In genomic region chr7:114414421-114415335, GRCm38 (mm10) we compare ENCODE assay signal across 8 mouse cellular contexts. TPM values are rescaled to one million over a fixed set of nuclear protein-coding genes. Genes with fewer than 3 reads are reported as not detected.
DNase-seq lines count a peak whose midpoint lies in the region; ATAC-seq and TF ChIP-seq lines count a peak whose summit lies in the region.

Pde3b (plus strand) TSS chr7:114415281.

- peak within 1 kb of the TSS; percentile 99 for H3K4me2 ChIP-seq in lung, embryonic 16.5 days (ENCODE audit: low read depth, low read length)

- H3K27me3 ChIP-seq in G1E (ENCODE audit: insufficient read depth, low read length) = no peaks in the 10 kb centered on the region; the same call in 1 of the 2 replicates
- 0 out of 2 replicates have a peak, but pooled peaks cover 5% of the 10 kb centered on the region for H3K27me3 ChIP-seq in hindbrain, embryonic 10.5 days (ENCODE audit: insufficient read depth, poor library complexity, severe bottlenecking)
- H3K27me3 ChIP-seq in lung, embryonic 16.5 days (ENCODE audit: control insufficient read depth, insufficient read depth, low read depth, low read length) = no peaks in the 10 kb centered on the region

- H3K4me1 ChIP-seq in G1E (ENCODE audit: insufficient read depth, low read depth, low read length) = no peaks in the 10 kb centered on the region
- peaks cover 34% of the 10 kb centered on the region for H3K4me1 ChIP-seq in hindbrain, embryonic 10.5 days (replicated peaks)
- H3K4me1 ChIP-seq in lung, embryonic 16.5 days (replicated peaks; ENCODE audit: control insufficient read depth, insufficient read depth, low read length) = peaks cover 15% of the 10 kb centered on the region
- peaks cover 5% of the 10 kb centered on the region for H3K4me1 ChIP-seq in olfactory bulb, adult 2 months (ENCODE audit: control insufficient read depth, insufficient read depth, low read length)

- WGBS in hindbrain, embryonic 10.5 days = under 1% methylated on average over 70 of the region's 70 CpGs
- 3% methylated on average over 60 of the region's 70 CpGs for WGBS in lung, embryonic 16.5 days
- 2% methylated on average over 70 of the region's 70 CpGs for WGBS in olfactory bulb, adult 2 months

- no peak for ATAC-seq in G1E (ENCODE audit: extremely low read depth, insufficient number of reproducible peaks, low FRiP score, poor library complexity, severe bottlenecking)
- ATAC-seq in frontal cortex, adult (ENCODE audit: low TSS enrichment) = peak; percentile 73
- ATAC-seq in lung, embryonic 16.5 days (ENCODE audit: low read depth) = peak; percentile 93

- H3K9me3 ChIP-seq in G1E (replicated peaks) = peaks cover 21% of the 10 kb centered on the region
- peaks cover 4% of the 10 kb centered on the region; the same call in 1 of the 2 replicates for H3K9me3 ChIP-seq in hindbrain, embryonic 10.5 days
- no peaks in the 10 kb centered on the region for H3K9me3 ChIP-seq in lung, embryonic 16.5 days (ENCODE audit: control insufficient read depth, low read length)

- peak within 1 kb of the TSS; percentile 13; the same call in 1 of the 2 replicates for H3K4me3 ChIP-seq in G1E (ENCODE audit: low read depth, low read length)
- peak within 1 kb of the TSS; percentile 94 for H3K4me3 ChIP-seq in hindbrain, embryonic 10.5 days
- H3K4me3 ChIP-seq in lung, embryonic 16.5 days (ENCODE audit: low read length) = peak within 1 kb of the TSS; percentile 90
- peak within 1 kb of the TSS; percentile 75 for H3K4me3 ChIP-seq in olfactory bulb, adult 2 months (ENCODE audit: insufficient read depth, low read depth, low read length)

- no peaks in the 10 kb centered on the region for H3K36me3 ChIP-seq in G1E (replicated peaks)
- H3K36me3 ChIP-seq in hindbrain, embryonic 10.5 days = no peaks in the 10 kb centered on the region
- H3K36me3 ChIP-seq in lung, embryonic 16.5 days (ENCODE audit: control insufficient read depth, insufficient read depth, low read length) = no peaks in the 10 kb centered on the region

- TF ChIP-seq POLR2A in olfactory bulb, adult 2 months (IDR thresholded peaks at IDR 0.05; ENCODE audit: insufficient read depth, low read depth, low read length) = no peak

- H3K9ac ChIP-seq in lung, embryonic 16.5 days (ENCODE audit: low read length) = peak within 1 kb of the TSS; percentile 87

- H3K27ac ChIP-seq in hindbrain, embryonic 10.5 days = peak within 1 kb of the TSS; percentile 98
- H3K27ac ChIP-seq in lung, embryonic 16.5 days (ENCODE audit: low read length) = peak within 1 kb of the TSS; percentile 80
- peak within 1 kb of the TSS; percentile 31 for H3K27ac ChIP-seq in olfactory bulb, adult 2 months (ENCODE audit: insufficient read depth, low read depth, low read length)

- no peak for TF ChIP-seq CTCF in G1E (IDR thresholded peaks at IDR 0.05; ENCODE audit: low read depth, low read length)
- no peak for TF ChIP-seq CTCF in olfactory bulb, adult 2 months (IDR thresholded peaks at IDR 0.05; ENCODE audit: insufficient read depth, low read depth, low read length)

- DNase-seq in G1E (ENCODE audit: low spot score) = no peak
- DNase-seq in cerebellum, adult 11 months = peak; percentile 67
- DNase-seq in hindbrain, embryonic 10.5 days (ENCODE audit: low spot score) = peak; percentile 67
- peak; percentile 58 to 76 for DNase-seq in layer of hippocampus, postnatal 10 days (ENCODE audit: low spot score in 2 of 2)
- peak; percentile 73 for DNase-seq in thymus, postnatal 25 days

RNA-seq across cellular contexts. Expression of gene Pde3b, which starts in this region (rescaled TPM):
- total RNA-seq in G1E (2014; fragmentation: Nextera tagmentation) (9.5 and 14.7 TPM in 2 replicates), G1E (2017) (0.82 and 1.1 TPM in 2 replicates)
- polyA plus RNA-seq in G1E (2012) = 0.12 TPM in 1 of 2 replicates, not detected in the other
- polyA plus RNA-seq in hindbrain, embryonic 10.5 days (2016; fragmentation: Nextera tagmentation; extraction: Ambion mirVana) = 7.4 and 7.7 TPM in 2 replicates
- 10 to 100 TPM; 10.5 to 13.0 TPM for total RNA-seq in layer of hippocampus, postnatal 10 days (2021)
- polyA plus RNA-seq in lung, embryonic 16.5 days (2015; fragmentation: Nextera tagmentation; extraction: Ambion mirVana) = 3.2 and 3.9 TPM in 2 replicates
- polyA plus RNA-seq in olfactory bulb, adult 2 months (2012; ENCODE audit: insufficient read depth, insufficient read length, low replicate concordance, missing spikeins) = not detected in 2 replicates

Comparison
In these comparisons a context has a peak if more than half of its experiments do, and no peak if none do; other contexts are left out.
1. H3K4me3 ChIP-seq: peak in every context shown above with its lines; median percentile 94 in hindbrain, embryonic 10.5 days; 90 in lung, embryonic 16.5 days; 75 in olfactory bulb, adult 2 months; 13 in G1E.
2. H3K27ac ChIP-seq: peak in every context shown above with its lines; median percentile 98 in hindbrain, embryonic 10.5 days; 80 in lung, embryonic 16.5 days; 31 in olfactory bulb, adult 2 months.